Mouse (Mus musculus) kidney, postnatal 14 days (tissue): ENCODE measurements at regions not wholly inside any gene's neighbourhood (a gene's known extent, or its start where the extent isn't known, plus 50 kb on each side); places are given as distances from the start of the nearest gene placed in this dataset.
A peak's percentile ranks its signal among the peaks of the same experiment; 100 is the strongest.

Experiments used
- DNase-seq: peaks from one replicate; pipeline ENCODE4 v3.0.0; 2022; ENCODE audit warnings: mixed read lengths

DNA sequence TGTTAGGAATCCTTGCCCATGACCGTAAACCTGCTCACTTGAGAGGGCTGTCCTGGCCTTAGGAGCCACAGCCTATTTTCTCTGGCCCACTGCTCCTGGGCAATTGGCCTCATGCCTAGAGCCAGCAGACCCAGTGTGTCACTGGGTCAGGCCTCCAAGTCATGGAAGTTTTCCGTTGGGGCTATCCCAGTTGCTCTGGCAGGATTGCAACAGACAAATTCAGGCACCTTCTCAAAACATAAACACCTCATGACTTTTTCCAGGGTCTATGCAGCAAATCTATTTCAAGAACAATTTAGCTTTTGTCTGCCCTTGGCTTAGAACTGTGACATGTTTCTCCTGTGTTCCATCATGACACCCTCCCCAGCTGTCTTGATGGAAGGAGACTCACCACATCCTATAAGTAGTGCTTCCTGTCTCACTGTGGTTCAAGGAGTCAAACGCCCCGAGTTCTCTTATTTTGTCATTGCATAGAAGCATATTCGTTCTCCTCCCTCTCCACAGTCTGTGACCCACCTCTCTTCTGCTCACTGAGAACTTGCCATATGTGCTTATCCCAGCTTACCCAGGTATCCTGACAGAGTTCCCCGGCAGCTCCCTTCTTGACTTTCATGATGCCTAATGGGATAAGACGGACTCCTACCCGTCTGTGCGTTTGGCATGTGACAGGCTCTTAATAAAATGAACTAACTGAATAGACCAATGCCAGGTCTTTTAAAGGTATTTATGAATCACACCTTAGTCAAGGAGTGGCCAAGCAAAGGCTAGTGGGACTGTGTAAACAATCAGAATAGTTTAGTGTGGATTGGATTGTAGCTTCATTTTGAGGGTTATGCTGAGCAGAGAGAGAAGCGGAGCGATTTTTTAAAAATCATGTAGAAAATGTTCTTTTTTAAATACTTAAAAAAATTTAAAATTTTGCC lies 108.2 kb upstream of the Serp2 start:
- peak; percentile 33 for DNase-seq

DNA sequence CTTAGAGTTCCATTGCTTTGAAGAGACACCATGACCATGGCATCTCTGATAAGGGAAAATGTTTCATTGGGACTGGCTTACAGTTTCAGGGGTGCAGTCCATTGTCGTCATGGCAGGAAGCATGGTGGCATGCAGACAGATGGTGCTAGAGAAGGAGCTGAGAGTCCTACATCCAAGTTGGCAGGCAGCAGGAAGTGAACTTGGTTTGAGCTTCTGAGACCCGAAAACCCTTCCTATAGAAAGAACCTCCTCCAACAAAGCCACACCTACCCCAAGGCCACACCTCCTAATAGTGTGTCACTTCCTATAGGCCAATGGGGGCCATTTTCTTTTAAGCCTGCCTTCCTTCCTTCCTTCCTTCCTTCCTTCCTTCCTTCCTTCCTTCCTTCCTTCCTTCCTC lies 107.1 kb upstream of the Serp2 start:
- DNase-seq, result no peak

DNA sequence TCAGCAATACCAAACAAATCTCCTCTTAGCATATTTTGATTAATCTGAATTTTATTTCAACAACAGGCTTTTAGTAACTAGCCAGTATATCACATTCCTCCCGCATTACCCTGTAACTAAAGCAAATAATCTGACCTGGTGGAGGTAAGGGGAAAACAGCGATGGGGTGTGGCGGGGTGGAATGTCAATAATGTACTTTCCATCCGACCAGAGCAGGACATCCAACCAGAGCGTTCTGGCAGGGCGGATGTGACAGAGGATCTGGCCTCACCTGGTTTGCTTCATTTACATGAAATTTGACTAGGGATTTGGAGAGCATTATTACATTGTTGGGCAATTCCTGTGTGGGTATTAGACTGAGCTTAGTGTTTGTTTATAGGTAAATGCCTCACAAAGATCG lies 106.2 kb upstream of the Serp2 start:
- DNase-seq, result no peak

DNA sequence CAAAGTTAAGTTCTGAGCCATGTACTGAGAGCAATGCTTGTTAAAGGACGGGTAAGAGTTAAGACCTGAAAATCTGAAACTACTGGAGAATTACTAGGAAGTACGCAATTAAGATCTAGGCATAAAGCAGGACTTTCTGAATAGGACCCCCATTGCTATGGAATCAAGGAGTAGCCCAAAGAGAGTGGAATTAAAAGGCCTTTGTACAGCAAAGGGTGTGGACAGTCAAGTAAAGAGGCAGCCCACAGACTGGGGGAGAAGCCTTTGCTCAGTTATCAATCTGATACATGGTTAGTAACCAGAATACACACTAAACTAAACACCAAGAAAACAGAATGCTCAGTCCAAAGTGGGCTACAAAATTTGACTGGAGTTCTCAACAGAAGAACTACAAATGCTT lies 104.2 kb upstream of the Serp2 start:
- no peak for DNase-seq

DNA sequence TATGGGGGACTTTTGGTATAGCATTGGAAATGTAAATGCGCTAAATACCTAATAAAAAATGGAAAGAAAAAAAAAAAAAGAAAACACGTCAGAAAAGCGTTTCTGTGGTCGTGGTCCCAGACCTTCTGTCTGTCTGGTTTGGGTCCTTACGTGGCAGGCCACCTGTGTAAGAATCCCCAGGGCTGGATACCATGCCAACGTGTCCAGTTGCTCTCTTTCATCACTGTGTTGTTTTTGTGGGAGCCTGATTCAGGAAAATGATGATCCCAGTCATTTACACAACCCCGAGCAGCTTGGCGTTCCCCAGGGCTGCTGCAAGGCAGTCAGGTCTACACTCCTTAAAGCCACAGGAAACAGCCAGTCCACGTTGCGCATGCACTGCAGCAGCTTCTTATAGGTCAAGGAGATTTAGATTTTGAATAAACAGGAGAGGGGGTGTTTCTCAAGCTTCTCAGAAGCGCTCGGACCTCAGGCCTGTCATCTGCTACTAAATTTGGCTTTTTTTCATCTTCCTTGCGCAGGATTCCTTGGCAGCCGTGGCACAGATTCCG lies 102.3 kb upstream of the Serp2 start:
- peak; percentile 17 for DNase-seq

DNA sequence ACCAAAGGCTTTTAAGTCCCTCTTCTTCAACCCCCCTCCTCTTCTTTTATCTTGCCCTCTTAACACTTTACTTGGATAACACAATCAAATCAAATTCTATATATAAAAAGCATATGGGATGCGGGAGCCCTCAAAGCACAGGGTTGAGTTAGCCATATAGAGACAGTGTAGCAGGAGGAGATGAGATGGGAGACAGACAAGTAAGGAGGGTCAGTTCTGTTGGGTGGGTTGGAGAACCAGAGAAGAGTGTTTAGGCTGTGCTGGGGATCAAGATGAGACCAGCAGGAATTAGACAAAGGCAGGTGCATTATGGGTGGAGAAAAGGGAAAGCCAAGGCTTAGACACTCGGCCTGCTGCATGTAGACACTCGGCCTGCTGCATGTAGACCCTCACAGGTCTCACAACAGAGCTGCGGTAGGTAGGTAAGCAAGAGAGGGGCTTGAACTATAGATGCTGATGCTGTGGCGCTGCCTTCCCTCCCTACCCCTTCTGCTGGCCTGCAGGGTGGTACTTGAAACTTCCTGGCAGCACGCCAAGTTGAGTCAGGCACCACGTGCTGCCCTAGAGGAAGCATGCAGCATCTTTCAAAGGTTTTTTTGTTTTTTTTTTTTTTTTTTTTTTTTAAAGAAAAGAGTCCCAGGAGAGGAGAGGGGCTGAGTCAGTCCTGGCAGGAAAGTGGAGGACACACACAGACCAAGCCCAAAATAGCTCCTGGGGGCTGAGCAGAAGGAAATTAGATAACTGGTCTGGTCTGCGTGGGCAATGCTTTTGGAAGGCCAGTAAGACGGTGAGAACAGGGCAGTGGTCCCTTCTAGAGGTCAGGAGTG lies 101.3 kb upstream of the Serp2 start:
- DNase-seq, result peak; percentile 64

DNA sequence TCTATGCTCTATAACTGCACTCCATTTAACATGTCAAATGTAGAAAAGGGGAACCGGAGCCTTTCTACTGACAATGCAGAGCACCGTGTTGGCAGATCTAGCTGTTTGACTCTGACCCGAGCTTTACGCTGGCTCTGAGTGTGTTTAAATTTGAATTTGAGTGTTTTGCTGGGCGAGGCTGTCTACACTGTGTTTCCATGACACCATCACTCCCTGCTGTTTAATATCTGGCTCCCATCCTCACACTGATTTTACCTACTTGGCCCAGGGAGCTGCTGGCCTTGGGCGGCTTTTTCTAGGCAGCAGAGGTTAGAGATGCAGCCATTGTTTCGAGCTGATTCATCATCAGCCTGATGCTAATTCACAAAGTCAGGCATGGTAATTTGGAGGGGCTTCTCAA lies 100.7 kb upstream of the Serp2 start:
- DNase-seq, result no peak

DNA sequence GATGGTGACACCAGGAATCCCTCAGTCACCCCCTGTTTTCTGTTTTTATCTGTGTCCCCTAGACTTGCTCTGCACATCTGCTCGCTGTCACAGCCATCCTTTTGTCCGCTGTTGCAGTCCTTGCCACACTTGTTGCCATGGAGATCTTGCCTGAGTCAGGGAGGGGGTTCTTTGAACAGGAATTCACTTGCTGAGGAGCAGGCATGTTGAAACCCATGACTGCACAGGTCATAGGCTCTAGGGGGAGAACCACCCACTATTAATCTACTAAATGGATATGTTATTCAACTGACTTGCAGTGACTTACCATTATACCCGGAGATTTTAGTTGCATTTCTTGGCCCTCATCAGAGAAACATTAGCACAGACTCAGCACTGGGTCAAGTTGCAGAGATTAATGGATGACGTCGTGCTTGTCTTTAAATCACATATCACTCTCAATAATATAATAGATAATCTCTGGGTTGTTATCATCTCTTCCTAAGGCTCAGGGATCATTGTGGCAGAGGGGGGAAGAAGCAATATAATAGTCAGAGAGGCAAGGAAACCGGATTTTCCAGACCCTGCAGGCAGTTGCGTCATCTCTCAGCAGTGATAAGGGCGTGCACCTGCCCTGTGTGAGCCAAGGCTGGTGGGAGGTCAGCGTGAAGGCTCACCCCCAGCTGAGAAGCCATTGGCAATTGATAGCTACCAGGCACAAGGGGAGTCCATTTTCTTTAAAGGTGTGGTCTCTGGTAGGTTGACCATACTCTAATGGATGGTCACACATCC lies 95.9 kb upstream of the Serp2 start:
- DNase-seq, result no peak

DNA sequence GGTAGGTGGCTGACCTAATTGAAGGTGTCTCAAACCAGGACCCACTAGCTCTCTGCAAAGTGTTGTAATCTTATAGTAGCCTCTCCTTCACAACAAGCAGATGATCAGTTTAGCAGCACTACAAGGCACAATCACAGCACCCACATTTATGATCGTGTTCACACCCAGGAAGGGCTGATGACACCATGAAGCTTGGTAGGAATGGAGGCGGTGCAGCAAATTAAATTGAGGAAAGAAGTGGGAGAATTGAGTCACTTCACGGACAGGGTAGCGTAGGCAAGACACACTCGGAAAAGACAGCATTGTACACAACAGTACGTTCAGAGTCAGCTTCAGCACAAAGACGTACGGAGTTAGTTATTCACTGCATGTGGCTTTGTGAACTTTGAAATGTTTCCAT lies 94.4 kb upstream of the Serp2 start:
- DNase-seq, result no peak

DNA sequence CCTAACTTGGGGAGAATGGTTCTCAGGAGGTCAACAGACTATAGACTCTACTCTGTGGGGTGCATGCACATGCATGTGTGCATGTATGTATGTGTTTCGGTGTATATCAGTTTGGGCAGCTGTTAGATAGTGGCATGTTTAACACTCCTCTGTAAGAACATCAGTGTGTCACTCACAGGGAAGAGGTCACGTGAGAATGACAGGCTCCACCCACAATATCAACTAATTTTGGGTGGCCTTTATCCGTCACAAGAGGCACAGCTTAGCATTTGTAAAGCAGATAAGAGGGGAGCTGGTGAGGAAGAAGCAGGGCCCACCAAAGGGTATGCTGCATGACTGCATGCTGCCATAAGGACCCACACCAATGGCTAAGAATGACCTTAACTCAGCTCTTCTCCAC lies 93.2 kb upstream of the Serp2 start:
- DNase-seq, result no peak

DNA sequence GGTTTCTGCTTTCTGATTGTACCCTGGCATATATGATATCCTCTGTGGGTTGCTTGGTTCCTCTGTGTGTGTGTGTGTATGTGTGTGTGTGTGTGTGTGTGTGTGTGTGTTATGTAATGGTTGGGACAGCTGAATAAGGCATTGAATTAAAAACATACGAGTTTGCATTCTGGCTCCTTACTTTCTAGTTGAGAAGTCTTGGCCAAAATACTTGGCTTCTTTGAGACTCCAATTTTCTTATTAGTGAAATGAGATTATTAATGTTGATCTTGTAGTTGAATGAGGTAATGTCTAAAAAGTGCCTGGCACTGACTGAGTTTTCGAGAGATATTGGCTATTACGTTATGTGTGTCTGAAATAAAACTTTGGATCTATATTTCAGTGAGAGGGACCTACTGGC lies 88.0 kb upstream of the Serp2 start:
- no peak for DNase-seq

DNA sequence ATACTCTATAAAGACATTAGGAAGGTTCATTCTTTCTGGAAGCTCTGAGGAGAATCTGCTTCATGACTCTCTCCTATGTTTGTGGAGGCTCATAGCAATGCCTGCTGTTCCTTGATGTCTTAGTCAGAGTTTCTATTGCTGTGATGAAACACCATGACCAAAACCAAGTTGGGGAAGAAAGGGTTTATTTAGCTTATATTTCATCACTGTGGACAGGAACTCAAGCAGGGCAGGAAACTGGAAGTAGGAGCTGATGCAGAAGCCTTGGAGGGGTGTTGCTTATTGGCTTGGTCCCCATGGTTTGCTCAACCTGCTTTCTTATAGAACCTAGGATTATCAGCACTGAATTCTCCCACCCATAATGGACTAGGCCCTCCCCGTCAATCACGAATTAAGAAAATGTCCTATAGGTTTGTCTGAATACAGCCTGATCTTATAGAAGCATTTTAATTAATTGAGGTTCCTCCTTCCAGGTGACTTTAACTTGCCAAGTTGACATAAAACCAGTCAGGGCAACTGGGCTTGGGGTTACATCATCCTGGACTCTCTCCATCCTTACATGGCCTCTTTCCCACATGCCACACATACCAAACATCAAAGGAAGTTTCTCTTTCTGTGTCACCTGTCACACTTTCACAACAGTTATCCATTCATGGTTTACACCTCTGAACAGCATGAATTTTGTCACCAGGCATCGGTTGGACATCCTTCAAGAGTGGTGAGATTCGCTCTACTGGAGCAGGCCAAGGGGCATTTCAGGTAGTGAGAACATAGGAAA lies 85.3 kb upstream of the Serp2 start:
- DNase-seq, result no peak

DNA sequence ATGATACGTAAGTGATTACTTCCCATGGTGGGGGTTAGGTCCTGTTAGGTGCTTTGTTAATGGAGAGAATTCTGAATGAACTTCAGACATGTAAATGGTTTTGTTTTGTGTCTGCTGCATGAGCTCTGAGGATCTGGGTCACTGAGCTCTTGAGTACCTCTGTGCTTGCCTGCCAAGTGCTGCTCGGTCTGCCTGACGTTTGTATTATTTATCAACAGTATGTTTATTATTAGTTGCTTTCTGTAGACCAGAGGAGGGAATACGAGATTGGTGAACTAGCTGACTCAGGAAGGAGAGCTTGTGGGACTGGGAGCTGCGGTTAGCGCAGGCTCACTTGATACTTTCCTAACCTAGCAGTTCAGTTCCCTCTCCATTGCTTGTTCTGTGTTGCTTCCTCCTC lies 76.5 kb upstream of the Serp2 start:
- no peak for DNase-seq

DNA sequence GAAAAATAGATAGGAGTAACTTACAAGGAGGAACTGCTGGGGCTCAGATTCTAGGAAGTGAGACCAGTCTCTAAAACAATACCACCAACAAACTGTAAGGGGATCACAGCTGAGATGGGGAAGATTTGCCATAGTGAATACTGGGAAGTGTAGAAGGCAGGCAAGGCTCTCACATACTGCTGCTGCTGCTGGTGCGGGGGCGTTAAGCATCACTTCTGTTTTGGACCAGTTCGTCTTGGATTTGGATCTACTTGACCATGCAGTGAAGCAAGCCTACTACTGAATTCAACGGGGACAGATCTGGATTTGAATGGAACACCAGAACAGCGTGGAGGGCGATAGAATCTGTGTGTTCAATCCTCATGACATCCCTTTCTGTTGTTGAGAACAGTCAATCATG lies 76.1 kb upstream of the Serp2 start:
- no peak for DNase-seq

DNA sequence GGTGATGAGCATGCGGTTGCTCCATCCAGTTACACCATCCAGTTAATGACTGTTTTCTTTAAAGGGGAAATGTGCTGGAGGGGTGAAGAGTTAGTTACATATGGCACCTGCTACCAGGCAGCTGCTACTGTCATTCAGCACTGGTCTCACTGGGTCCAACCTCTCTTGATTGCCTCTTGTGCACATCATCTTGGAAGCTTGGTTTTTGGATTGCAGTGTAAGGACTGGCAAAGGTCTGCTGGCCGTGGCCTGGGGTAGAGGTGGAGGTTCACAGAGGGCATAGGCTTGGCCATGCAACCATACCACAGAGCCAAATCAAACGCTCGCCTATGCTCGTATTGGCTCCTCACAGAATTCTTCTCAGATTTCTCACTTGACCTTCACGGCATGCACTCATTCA lies 75.1 kb upstream of the Serp2 start:
- DNase-seq, result no peak

DNA sequence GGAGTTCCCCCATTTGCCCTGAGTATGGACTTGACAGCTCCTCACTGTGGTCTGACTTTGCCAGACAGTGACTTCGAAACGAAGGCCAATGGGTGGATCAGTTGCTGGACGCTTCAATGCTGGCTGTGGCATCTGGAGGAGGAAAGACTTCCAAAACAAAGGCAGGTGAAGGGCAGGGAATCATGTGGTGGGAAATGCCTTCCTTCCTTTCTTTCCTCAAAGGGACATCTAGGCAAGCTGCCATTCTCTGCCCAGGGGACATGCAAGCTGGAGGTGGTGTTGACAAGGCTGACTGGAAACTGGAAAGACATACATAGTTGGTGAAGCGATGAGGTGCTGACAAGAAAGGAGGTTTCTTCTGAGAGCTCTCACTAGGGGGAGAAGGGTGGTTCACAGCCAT lies 74.5 kb upstream of the Serp2 start:
- no peak for DNase-seq

DNA sequence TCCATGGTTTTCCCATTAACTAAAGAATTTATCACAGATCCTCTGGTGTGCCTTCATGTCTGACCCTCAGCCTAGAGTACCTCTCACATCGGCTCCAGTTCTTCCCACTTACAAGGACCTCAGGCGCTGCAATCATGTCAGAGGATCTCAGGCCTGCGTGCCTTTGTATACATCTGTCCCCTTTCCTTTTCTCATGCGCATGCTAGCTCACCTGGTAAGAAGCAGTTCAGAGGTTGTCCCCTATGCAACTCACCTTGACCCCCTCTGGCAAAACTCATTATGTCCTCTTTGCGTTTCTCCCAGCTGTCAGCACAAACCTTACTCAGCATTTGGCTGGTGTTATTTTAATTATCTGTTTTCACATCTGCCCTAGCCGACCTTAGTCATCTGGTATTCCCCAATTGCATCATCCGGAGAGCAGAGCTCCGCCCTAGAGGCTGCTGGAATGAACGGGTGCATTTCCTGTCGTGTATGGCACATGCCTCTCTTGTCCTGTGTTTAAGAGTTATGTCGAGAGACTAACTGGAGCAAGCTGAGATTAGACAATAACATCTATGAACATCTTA lies 73.3 kb upstream of the Serp2 start:
- DNase-seq, result no peak

DNA sequence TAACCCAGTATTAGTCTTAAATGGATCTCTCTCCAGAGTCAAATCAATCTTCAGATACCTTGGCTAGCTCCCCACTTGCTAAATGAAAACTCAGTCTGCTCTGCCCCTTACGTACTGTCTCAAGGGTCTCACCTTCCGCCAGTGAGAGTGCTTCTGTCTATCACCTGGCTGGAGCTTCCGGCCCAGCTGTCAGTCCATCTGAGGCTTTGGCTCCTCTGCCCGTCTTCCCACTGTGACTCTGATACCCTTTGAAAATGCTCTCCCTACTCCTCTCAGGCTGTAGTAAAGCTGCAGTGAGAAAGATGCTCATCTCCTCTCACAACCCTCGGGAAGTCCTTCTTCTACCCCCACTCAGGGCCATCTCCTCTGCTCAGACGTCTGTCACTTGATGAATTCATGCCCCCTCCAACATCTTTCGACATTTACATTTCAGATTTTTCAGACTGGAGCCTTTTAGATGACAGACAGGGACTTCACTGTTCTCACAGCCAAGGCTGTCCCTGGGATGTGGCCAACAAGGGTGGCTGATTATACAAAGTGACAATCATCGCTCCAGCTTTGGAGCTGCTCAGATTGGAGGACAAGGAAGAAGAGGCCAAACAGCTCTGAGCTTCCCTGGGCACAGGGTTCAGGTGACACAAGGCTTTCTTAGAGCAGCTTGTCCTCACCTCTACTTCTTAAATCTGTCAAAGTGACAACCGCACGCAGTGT lies 71.6 kb upstream of the Serp2 start:
- DNase-seq, result no peak

DNA sequence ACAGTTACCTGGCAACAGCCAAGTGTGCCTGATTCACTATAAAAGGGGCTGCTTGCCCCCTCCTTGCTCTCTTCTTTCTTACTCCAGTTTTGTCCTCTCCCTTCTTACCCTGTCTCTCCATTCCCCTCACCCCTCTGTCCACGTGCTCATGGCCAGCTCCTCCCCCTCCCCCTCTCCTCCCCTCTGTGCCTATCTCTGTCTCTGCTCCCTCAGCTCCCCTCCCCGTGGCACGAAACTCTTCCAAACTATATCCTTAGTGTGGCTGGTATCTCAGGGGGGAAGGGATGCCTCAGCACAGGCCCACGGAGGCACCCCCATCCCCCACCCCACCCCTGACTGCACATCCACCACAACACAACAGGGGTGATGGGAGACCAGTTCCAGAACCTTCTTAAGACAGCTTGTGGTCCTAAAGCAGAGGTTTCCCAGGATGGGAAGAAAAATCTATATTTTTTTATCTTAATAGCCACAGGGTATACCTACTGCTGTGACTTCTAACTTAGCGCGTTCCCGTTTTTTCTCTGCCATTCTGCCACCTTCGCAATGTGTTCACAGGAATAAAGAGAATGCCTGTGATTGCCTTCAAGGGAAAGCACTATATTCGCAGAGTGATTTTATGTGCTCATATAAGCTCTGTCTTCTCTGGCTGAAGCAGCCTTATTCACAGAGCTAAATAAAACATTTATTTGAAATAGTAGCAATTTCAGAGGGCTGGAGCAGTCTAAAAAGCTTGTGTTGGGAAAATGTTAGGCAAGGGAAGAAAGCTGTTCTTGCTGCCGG lies 69.1 kb upstream of the Serp2 start:
- no peak for DNase-seq

DNA sequence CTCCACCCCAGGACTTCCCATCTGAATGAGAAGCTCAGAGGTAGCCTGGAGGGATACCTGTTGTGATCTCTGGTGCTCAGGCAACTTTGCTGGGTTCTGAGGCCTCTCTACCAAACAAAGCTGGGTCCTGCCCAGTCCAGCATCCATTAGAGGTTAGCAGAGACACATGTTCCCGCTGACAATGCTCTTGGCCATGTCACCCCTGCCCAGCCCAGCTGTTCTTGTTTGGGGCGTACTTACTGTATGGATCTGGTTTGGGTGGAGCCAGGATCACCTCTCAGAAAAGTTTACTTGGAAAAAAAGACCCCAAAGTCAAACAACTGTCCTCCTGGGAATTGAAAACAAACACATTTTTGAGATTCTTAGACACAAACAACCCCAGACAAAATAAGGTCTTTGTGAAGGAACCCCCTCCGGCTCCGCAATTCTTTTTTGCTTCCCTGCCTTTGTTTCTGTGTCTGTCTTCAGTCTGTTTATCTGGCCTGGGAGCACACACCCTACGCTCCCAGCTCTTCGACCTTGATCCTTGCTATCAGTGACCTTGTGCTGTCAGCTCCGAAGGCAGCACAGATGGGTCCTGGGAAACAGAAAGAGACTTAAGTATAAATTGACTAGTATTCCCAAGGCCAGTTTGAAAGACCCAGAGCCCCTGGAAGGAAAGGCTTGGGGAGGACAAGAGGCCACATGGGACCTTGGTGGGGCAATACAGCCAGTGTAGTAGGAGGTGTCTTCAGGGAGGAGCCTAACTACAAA lies 68.1 kb upstream of the Serp2 start:
- DNase-seq, result no peak
